Mouse (Mus musculus): ENCODE measurements around the gene Dgkh. TPM values are rescaled to one million over a fixed set of nuclear protein-coding genes. Genes with fewer than 3 reads are reported as not detected.

Dgkh gene
- polyA plus RNA-seq, 1 experiment from 2014 or later: 1.2 TPM

GRCm38 (mm10) chr14:78641314-78641713 is 91.3 kb downstream of the Dgkh start:
- no peak for ATAC-seq (replicated peaks; ENCODE audit: low FRiP score)
- Histone ChIP-seq H3K9me3 (ENCODE audit: control insufficient read depth, low read length) (no peaks in the 10 kb centered on the region), H3K4me2 (no peak overlapping the region), H3K4me1 (replicated peaks; ENCODE audit: control insufficient read depth, insufficient read depth, low read length) (no peaks in the 10 kb centered on the region), H3K9ac (ENCODE audit: low read depth, low read length) (no peak overlapping the region), H3K36me3 (ENCODE audit: control insufficient read depth, insufficient read depth, low read length) (no peaks in the 10 kb centered on the region), H3K27ac (ENCODE audit: low read depth, low read length) (no peak overlapping the region), H3K27me3 (replicated peaks; ENCODE audit: control insufficient read depth, insufficient read depth, low read length) (no peaks in the 10 kb centered on the region), H3K4me3 (ENCODE audit: low read depth, low read length) (no peak overlapping the region)
- WGBS: 62% methylated on average over 7 of the region's 7 CpGs
- no peak for DNase-seq (ENCODE audit: low spot score)

- ATAC-seq (replicated peaks; ENCODE audit: low FRiP score) (no peak), DNase-seq (ENCODE audit: low spot score) (no peak)
- no peak overlapping the region for H3K9ac ChIP-seq (ENCODE audit: low read depth, low read length)
- no peak overlapping the region for H3K4me3 ChIP-seq (ENCODE audit: low read depth, low read length)
- H3K4me2 ChIP-seq: no peak overlapping the region
- no peaks in the 10 kb centered on the region for H3K36me3 ChIP-seq (ENCODE audit: control insufficient read depth, insufficient read depth, low read length)
- no peak overlapping the region for H3K27ac ChIP-seq (ENCODE audit: low read depth, low read length)
- H3K27me3 ChIP-seq (replicated peaks; ENCODE audit: control insufficient read depth, insufficient read depth, low read length): no peaks in the 10 kb centered on the region
- H3K9me3 ChIP-seq (ENCODE audit: control insufficient read depth, low read length): no peaks in the 10 kb centered on the region
- 65% methylated on average over 5 of the region's 5 CpGs for WGBS
- no peaks in the 10 kb centered on the region for H3K4me1 ChIP-seq (replicated peaks; ENCODE audit: control insufficient read depth, insufficient read depth, low read length)
Observed at GRCm38 (mm10) chr14:78639691-78640090, 92.9 kb downstream of the Dgkh start.

GRCm38 (mm10) chr14:78635612-78636400 is 96.8 kb downstream of the Dgkh start:
- no peak overlapping the region for H3K4me2 ChIP-seq
- no peaks in the 10 kb centered on the region for H3K4me1 ChIP-seq (replicated peaks; ENCODE audit: control insufficient read depth, insufficient read depth, low read length)
- no peak overlapping the region for H3K9ac ChIP-seq (ENCODE audit: low read depth, low read length)
- H3K9me3 ChIP-seq (ENCODE audit: control insufficient read depth, low read length): no peaks in the 10 kb centered on the region
- no peaks in the 10 kb centered on the region for H3K27me3 ChIP-seq (replicated peaks; ENCODE audit: control insufficient read depth, insufficient read depth, low read length)
- no peak overlapping the region for H3K27ac ChIP-seq (ENCODE audit: low read depth, low read length)
- DNase-seq (ENCODE audit: low spot score) (no peak), ATAC-seq (replicated peaks; ENCODE audit: low FRiP score) (no peak)
- H3K4me3 ChIP-seq (ENCODE audit: low read depth, low read length): no peak overlapping the region
- H3K36me3 ChIP-seq (ENCODE audit: control insufficient read depth, insufficient read depth, low read length): no peaks in the 10 kb centered on the region
- 89% methylated on average over 14 of the region's 14 CpGs for WGBS

- no peak overlapping the region for H3K9ac ChIP-seq (ENCODE audit: low read depth, low read length)
- no peaks in the 10 kb centered on the region for H3K27me3 ChIP-seq (replicated peaks; ENCODE audit: control insufficient read depth, insufficient read depth, low read length)
- no peaks in the 10 kb centered on the region for H3K4me1 ChIP-seq (replicated peaks; ENCODE audit: control insufficient read depth, insufficient read depth, low read length)
- no peaks in the 10 kb centered on the region for H3K9me3 ChIP-seq (ENCODE audit: control insufficient read depth, low read length)
- ATAC-seq (replicated peaks; ENCODE audit: low FRiP score) (no peak), DNase-seq (ENCODE audit: low spot score) (no peak)
- no peak overlapping the region for H3K4me3 ChIP-seq (ENCODE audit: low read depth, low read length)
- H3K27ac ChIP-seq (ENCODE audit: low read depth, low read length): no peak overlapping the region
- no peak overlapping the region for H3K4me2 ChIP-seq
- no peaks in the 10 kb centered on the region for H3K36me3 ChIP-seq (ENCODE audit: control insufficient read depth, insufficient read depth, low read length)
- 86% methylated on average over 6 of the region's 6 CpGs for WGBS
Observed at GRCm38 (mm10) chr14:78632747-78633146, 99.8 kb downstream of the Dgkh start.

- 80% methylated on average over 4 of the region's 4 CpGs for WGBS
- no peak overlapping the region for H3K9ac ChIP-seq (ENCODE audit: low read depth, low read length)
- DNase-seq (ENCODE audit: low spot score): no peak
- no peak overlapping the region for H3K4me3 ChIP-seq (ENCODE audit: low read depth, low read length)
- H3K27ac ChIP-seq (ENCODE audit: low read depth, low read length): no peak overlapping the region
- ATAC-seq (replicated peaks; ENCODE audit: low FRiP score): no peak
- no peaks in the 10 kb centered on the region for H3K36me3 ChIP-seq (ENCODE audit: control insufficient read depth, insufficient read depth, low read length)
- no peaks in the 10 kb centered on the region for H3K9me3 ChIP-seq (ENCODE audit: control insufficient read depth, low read length)
- no peak overlapping the region for H3K4me2 ChIP-seq
- H3K27me3 ChIP-seq (replicated peaks; ENCODE audit: control insufficient read depth, insufficient read depth, low read length): no peaks in the 10 kb centered on the region
- H3K4me1 ChIP-seq (replicated peaks; ENCODE audit: control insufficient read depth, insufficient read depth, low read length): no peaks in the 10 kb centered on the region
Observed at GRCm38 (mm10) chr14:78630923-78631875, 101.4 kb downstream of the Dgkh start.

- Histone ChIP-seq H3K9ac (ENCODE audit: low read depth, low read length) (no peak overlapping the region), H3K27ac (ENCODE audit: low read depth, low read length) (no peak overlapping the region), H3K4me2 (no peak overlapping the region), H3K36me3 (ENCODE audit: control insufficient read depth, insufficient read depth, low read length) (no peaks in the 10 kb centered on the region), H3K4me3 (ENCODE audit: low read depth, low read length) (no peak overlapping the region), H3K9me3 (ENCODE audit: control insufficient read depth, low read length) (no peaks in the 10 kb centered on the region), H3K27me3 (replicated peaks; ENCODE audit: control insufficient read depth, insufficient read depth, low read length) (no peaks in the 10 kb centered on the region), H3K4me1 (replicated peaks; ENCODE audit: control insufficient read depth, insufficient read depth, low read length) (no peaks in the 10 kb centered on the region)
- DNase-seq (ENCODE audit: low spot score) (no peak), ATAC-seq (replicated peaks; ENCODE audit: low FRiP score) (no peak; the same call in 1 of the 2 replicates)
- 79% methylated on average over 21 of the region's 21 CpGs for WGBS
Observed at GRCm38 (mm10) chr14:78627516-78628275, 104.9 kb downstream of the Dgkh start.

GRCm38 (mm10) chr14:78618883-78619295 is 113.7 kb downstream of the Dgkh start:
- no peaks in the 10 kb centered on the region for H3K4me1 ChIP-seq (replicated peaks; ENCODE audit: control insufficient read depth, insufficient read depth, low read length)
- 69% methylated on average over 9 of the region's 9 CpGs for WGBS
- DNase-seq (ENCODE audit: low spot score) (no peak), ATAC-seq (replicated peaks; ENCODE audit: low FRiP score) (no peak)
- no peaks in the 10 kb centered on the region for H3K9me3 ChIP-seq (ENCODE audit: control insufficient read depth, low read length)
- H3K9ac ChIP-seq (ENCODE audit: low read depth, low read length): no peak overlapping the region
- H3K27ac ChIP-seq (ENCODE audit: low read depth, low read length): no peak overlapping the region
- H3K36me3 ChIP-seq (ENCODE audit: control insufficient read depth, insufficient read depth, low read length): no peaks in the 10 kb centered on the region
- H3K4me2 ChIP-seq: no peak overlapping the region
- no peak overlapping the region for H3K4me3 ChIP-seq (ENCODE audit: low read depth, low read length)
- H3K27me3 ChIP-seq (replicated peaks; ENCODE audit: control insufficient read depth, insufficient read depth, low read length): no peaks in the 10 kb centered on the region

GRCm38 (mm10) chr14:78613569-78613968 is 119.0 kb downstream of the Dgkh start:
- no peak overlapping the region for H3K4me3 ChIP-seq (ENCODE audit: low read depth, low read length)
- H3K27me3 ChIP-seq (replicated peaks; ENCODE audit: control insufficient read depth, insufficient read depth, low read length): no peaks in the 10 kb centered on the region
- no peaks in the 10 kb centered on the region for H3K4me1 ChIP-seq (replicated peaks; ENCODE audit: control insufficient read depth, insufficient read depth, low read length)
- no peaks in the 10 kb centered on the region for H3K36me3 ChIP-seq (ENCODE audit: control insufficient read depth, insufficient read depth, low read length)
- ATAC-seq (replicated peaks; ENCODE audit: low FRiP score): no peak
- no peak overlapping the region for H3K4me2 ChIP-seq
- no peak for DNase-seq (ENCODE audit: low spot score)
- WGBS: 72% methylated on average over 5 of the region's 5 CpGs
- no peaks in the 10 kb centered on the region for H3K9me3 ChIP-seq (ENCODE audit: control insufficient read depth, low read length)
- H3K9ac ChIP-seq (ENCODE audit: low read depth, low read length): no peak overlapping the region
- H3K27ac ChIP-seq (ENCODE audit: low read depth, low read length): no peak overlapping the region
